Mouse (Mus musculus): ENCODE measurements around the gene Neurl1a.

Neurl1a gene

GRCm38 (mm10) chr19:47167617-47168214, 10.9 kb upstream of the Neurl1a start:
- DNase-seq (ENCODE audit: low spot score in 2 of 2), result no peak

- DNase-seq (ENCODE audit: low spot score in 2 of 2), result peak in 1 of 2 experiments; percentile 11
Observed at GRCm38 (mm10) chr19:47168223-47168622, 10.4 kb upstream of the Neurl1a start.

GRCm38 (mm10) chr19:47168793-47169412, 9.7 kb upstream of the Neurl1a start:
- peak; percentile 81 to 85 for DNase-seq (ENCODE audit: low spot score in 2 of 2)

GRCm38 (mm10) chr19:47174515-47174914, 4.1 kb upstream of the Neurl1a start:
- DNase-seq (ENCODE audit: low spot score in 2 of 2), result no peak

- DNase-seq (ENCODE audit: low spot score in 2 of 2), result no peak
Observed at GRCm38 (mm10) chr19:47175472-47175871, 3.1 kb upstream of the Neurl1a start.

- no peak for DNase-seq (ENCODE audit: low spot score in 2 of 2)
Observed at GRCm38 (mm10) chr19:47176916-47177505, 1.6 kb upstream of the Neurl1a start.

- peak in 1 of 2 experiments; percentile 10 for DNase-seq (ENCODE audit: low spot score in 2 of 2)
Observed at GRCm38 (mm10) chr19:47178001-47178400, 619 bp upstream of the Neurl1a start.

- peak; percentile 9 to 13 for DNase-seq (ENCODE audit: low spot score in 2 of 2)
Observed at GRCm38 (mm10) chr19:47179272-47179809, 721 bp downstream of the Neurl1a start.

- no peak for DNase-seq (ENCODE audit: low spot score in 2 of 2)
Observed at GRCm38 (mm10) chr19:47180011-47180410, 1.4 kb downstream of the Neurl1a start.

- no peak for DNase-seq (ENCODE audit: low spot score in 2 of 2)
Observed at GRCm38 (mm10) chr19:47184221-47184620, 5.6 kb downstream of the Neurl1a start.

- no peak for DNase-seq (ENCODE audit: low spot score in 2 of 2)
Observed at GRCm38 (mm10) chr19:47184736-47185135, 6.1 kb downstream of the Neurl1a start.

GRCm38 (mm10) chr19:47186514-47187275, 8.1 kb downstream of the Neurl1a start:
- DNase-seq (ENCODE audit: low spot score in 2 of 2), result no peak

- DNase-seq (ENCODE audit: low spot score in 2 of 2), result no peak
Observed at GRCm38 (mm10) chr19:47188515-47189128, 10.0 kb downstream of the Neurl1a start.

GRCm38 (mm10) chr19:47192158-47192557, 13.5 kb downstream of the Neurl1a start:
- no peak for DNase-seq (ENCODE audit: low spot score in 2 of 2)

- DNase-seq (ENCODE audit: low spot score in 2 of 2), result no peak
Observed at GRCm38 (mm10) chr19:47198671-47199350, 20.2 kb downstream of the Neurl1a start.

- no peak for DNase-seq (ENCODE audit: low spot score in 2 of 2)
Observed at GRCm38 (mm10) chr19:47201972-47202371, 23.4 kb downstream of the Neurl1a start.

GRCm38 (mm10) chr19:47202429-47202828, 23.8 kb downstream of the Neurl1a start:
- DNase-seq (ENCODE audit: low spot score in 2 of 2), result no peak

- DNase-seq (ENCODE audit: low spot score in 2 of 2), result no peak
Observed at GRCm38 (mm10) chr19:47203042-47203441, 24.4 kb downstream of the Neurl1a start.

- DNase-seq (ENCODE audit: low spot score in 2 of 2), result no peak
Observed at GRCm38 (mm10) chr19:47204653-47205052, 26.0 kb downstream of the Neurl1a start.

GRCm38 (mm10) chr19:47206126-47206525, 27.5 kb downstream of the Neurl1a start:
- DNase-seq (ENCODE audit: low spot score in 2 of 2), result no peak

GRCm38 (mm10) chr19:47210432-47210831, 31.8 kb downstream of the Neurl1a start:
- no peak for DNase-seq (ENCODE audit: low spot score in 2 of 2)
